Mouse (Mus musculus): ENCODE results near the gene Mvb12a. TPM values are rescaled to one million over a fixed set of nuclear protein-coding genes. Genes with fewer than 3 reads are reported as not detected.

Mvb12a gene
- total and polyA plus RNA-seq, 3 experiments, result 80.5 to 157 (median 128) TPM

- no peaks in the 10 kb centered on the region for H3K9me3 ChIP-seq (replicated peaks; ENCODE audit: low read length)
- no peak overlapping the region for H3K9ac ChIP-seq (ENCODE audit: insufficient read depth, low read depth)
- in situ Hi-C loops (cut with MboI; ENCODE audit: low pct_ligation_motif_present, low pct_unique_long_range_greater_than_20kb, low sequenced_read_pairs), result no loop called here
- TF ChIP-seq ZKSCAN1 (IDR thresholded peaks at IDR 0.05; ENCODE audit: borderline replicate concordance, low read depth, low read length), result no peak
- no peak for TF ChIP-seq BHLHE40 (IDR thresholded peaks at IDR 0.05; ENCODE audit: low read depth, low read length)
- TF ChIP-seq CTCF (conservative IDR thresholded peaks at IDR 0.05 in 1 of 2, IDR thresholded peaks at IDR 0.05 in 1 of 2; ENCODE audit: low read depth in 2 of 2, low read length in 2 of 2), result no peak
- TF ChIP-seq ETS1 (conservative IDR thresholded peaks at IDR 0.05; ENCODE audit: low read depth, low read length), result no peak
- no peak for TF ChIP-seq MXI1 (IDR thresholded peaks at IDR 0.05; ENCODE audit: low read depth, low read length)
- no peak for TF ChIP-seq E2F4 (IDR thresholded peaks at IDR 0.05; ENCODE audit: insufficient replicate concordance, low read depth, low read length)
- TF ChIP-seq SMC3 (IDR thresholded peaks at IDR 0.05; ENCODE audit: low read depth, low read length), result no peak
- dilution Hi-C loops (cut with MboI; ENCODE audit: extremely low pct_ligation_motif_present, extremely low pct_unique_long_range_greater_than_20kb, low sequenced_read_pairs), result no loop called here
- H3K4me3 ChIP-seq (replicated peaks in 1 of 3; ENCODE audit: low read depth in 2 of 3, low read length in 2 of 3, poor library complexity in 1 of 3), result no peak overlapping the region
- no peak for DNase-seq (ENCODE audit: extremely low read depth)
- peaks cover 17% of the 10 kb centered on the region for H3K79me2 ChIP-seq (replicated peaks; ENCODE audit: control insufficient read depth, extremely low read depth, insufficient read depth, poor library complexity, severe bottlenecking)
- no peak overlapping the region for H3K4me2 ChIP-seq (ENCODE audit: insufficient read depth, low read depth, poor library complexity, severe bottlenecking)
- peaks cover 9 to 22% of the 10 kb centered on the region in 2 experiments; a peak in 3 of 4 replicates for H3K4me1 ChIP-seq (ENCODE audit: control insufficient read depth in 1 of 2, insufficient read depth in 2 of 2)
- no peaks in the 10 kb centered on the region for H3K27me3 ChIP-seq (replicated peaks)
- H3K27ac ChIP-seq (ENCODE audit: insufficient read depth, low read depth), result no peak overlapping the region
- peaks cover 35 to 54% of the 10 kb centered on the region in 2 experiments for H3K36me3 ChIP-seq (replicated peaks in 1 of 2; ENCODE audit: control insufficient read depth in 1 of 2, insufficient read depth in 1 of 2, low read length in 1 of 2)
Observed at GRCm38 (mm10) chr8:71545053-71545452, 2.3 kb downstream of the Mvb12a start.

- no peak for DNase-seq (ENCODE audit: extremely low read depth)
- Histone ChIP-seq H3K4me2 (ENCODE audit: insufficient read depth, low read depth, poor library complexity, severe bottlenecking) (no peak overlapping the region), H3K4me3 (replicated peaks in 1 of 3; ENCODE audit: low read depth in 2 of 3, low read length in 2 of 3, poor library complexity in 1 of 3) (no peak overlapping the region), H3K9ac (ENCODE audit: insufficient read depth, low read depth) (no peak overlapping the region), H3K9me3 (replicated peaks; ENCODE audit: low read length) (no peaks in the 10 kb centered on the region), H3K27me3 (replicated peaks) (no peaks in the 10 kb centered on the region), H3K36me3 (replicated peaks in 1 of 2; ENCODE audit: control insufficient read depth in 1 of 2, insufficient read depth in 1 of 2, low read length in 1 of 2) (peaks cover 35 to 55% of the 10 kb centered on the region in 2 experiments), H3K79me2 (replicated peaks; ENCODE audit: control insufficient read depth, extremely low read depth, insufficient read depth, poor library complexity, severe bottlenecking) (peaks cover 17% of the 10 kb centered on the region), H3K4me1 (ENCODE audit: control insufficient read depth in 1 of 2, insufficient read depth in 2 of 2) (peaks cover 9% of the 10 kb centered on the region in 2 experiments; a peak in 3 of 4 replicates), H3K27ac (ENCODE audit: insufficient read depth, low read depth) (no peak overlapping the region)
- no peak for TF ChIP-seq TBP (conservative IDR thresholded peaks at IDR 0.05; ENCODE audit: low read depth, low read length)
- no peak for TF ChIP-seq ZNF384 (IDR thresholded peaks at IDR 0.05; ENCODE audit: low read depth, low read length)
- TF ChIP-seq USF1 (IDR thresholded peaks at IDR 0.05; ENCODE audit: low read depth, low read length), result no peak
- no peak for TF ChIP-seq MAX (IDR thresholded peaks at IDR 0.05; ENCODE audit: low read length)
- no peak for TF ChIP-seq TCF12 (IDR thresholded peaks at IDR 0.05; ENCODE audit: low read depth, low read length)
- TF ChIP-seq RAD21 (IDR thresholded peaks at IDR 0.05; ENCODE audit: low read depth, low read length), result no peak
- in situ Hi-C loops (cut with MboI; ENCODE audit: low pct_ligation_motif_present, low pct_unique_long_range_greater_than_20kb, low sequenced_read_pairs) (no loop called here), dilution Hi-C loops (cut with MboI; ENCODE audit: extremely low pct_ligation_motif_present, extremely low pct_unique_long_range_greater_than_20kb, low sequenced_read_pairs) (no loop called here)
Observed at GRCm38 (mm10) chr8:71547590-71547989, 4.9 kb downstream of the Mvb12a start.

- no peak for DNase-seq (ENCODE audit: extremely low read depth)
- Histone ChIP-seq H3K4me1 (ENCODE audit: control insufficient read depth in 1 of 2, insufficient read depth in 2 of 2) (peaks cover 0 to 4% of the 10 kb centered on the region in 2 experiments; a peak in 1 of 4 replicates), H3K79me2 (replicated peaks; ENCODE audit: control insufficient read depth, extremely low read depth, insufficient read depth, poor library complexity, severe bottlenecking) (no peaks in the 10 kb centered on the region), H3K27me3 (replicated peaks) (no peaks in the 10 kb centered on the region), H3K4me2 (ENCODE audit: insufficient read depth, low read depth, poor library complexity, severe bottlenecking) (no peak overlapping the region), H3K9ac (ENCODE audit: insufficient read depth, low read depth) (no peak overlapping the region), H3K4me3 (replicated peaks in 1 of 3; ENCODE audit: low read depth in 2 of 3, low read length in 2 of 3, poor library complexity in 1 of 3) (no peak overlapping the region), H3K27ac (ENCODE audit: insufficient read depth, low read depth) (no peak overlapping the region), H3K36me3 (replicated peaks in 1 of 2; ENCODE audit: control insufficient read depth in 1 of 2, insufficient read depth in 1 of 2, low read length in 1 of 2) (peaks cover 27 to 39% of the 10 kb centered on the region in 2 experiments), H3K9me3 (replicated peaks; ENCODE audit: low read length) (no peaks in the 10 kb centered on the region)
- dilution Hi-C loops (cut with MboI; ENCODE audit: extremely low pct_ligation_motif_present, extremely low pct_unique_long_range_greater_than_20kb, low sequenced_read_pairs) (no loop called here), in situ Hi-C loops (cut with MboI; ENCODE audit: low pct_ligation_motif_present, low pct_unique_long_range_greater_than_20kb, low sequenced_read_pairs) (no loop called here)
- TF ChIP-seq ZMIZ1 (IDR thresholded peaks at IDR 0.05; ENCODE audit: low read depth, low read length) (no peak), MXI1 (IDR thresholded peaks at IDR 0.05; ENCODE audit: low read depth, low read length) (no peak), PAX5 (IDR thresholded peaks at IDR 0.05; ENCODE audit: low read length) (no peak), IRF4 (IDR thresholded peaks at IDR 0.05; ENCODE audit: low read depth, low read length) (no peak), UBTF (IDR thresholded peaks at IDR 0.05; ENCODE audit: low read depth, low read length) (no peak), CTCF (conservative IDR thresholded peaks at IDR 0.05 in 1 of 2, IDR thresholded peaks at IDR 0.05 in 1 of 2; ENCODE audit: low read depth in 2 of 2, low read length in 2 of 2) (no peak), MAFK (IDR thresholded peaks at IDR 0.05; ENCODE audit: insufficient replicate concordance, low read length) (no peak), RCOR1 (conservative IDR thresholded peaks at IDR 0.05; ENCODE audit: low read depth, low read length) (no peak), ETS1 (conservative IDR thresholded peaks at IDR 0.05; ENCODE audit: low read depth, low read length) (no peak), POLR2A (IDR thresholded peaks at IDR 0.05; ENCODE audit: low read depth, low read length) (no peak), USF1 (IDR thresholded peaks at IDR 0.05; ENCODE audit: low read depth, low read length) (no peak), USF2 (conservative IDR thresholded peaks at IDR 0.05; ENCODE audit: low read depth, low read length) (no peak), RAD21 (IDR thresholded peaks at IDR 0.05; ENCODE audit: low read depth, low read length) (no peak), KAT2A (IDR thresholded peaks at IDR 0.05; ENCODE audit: insufficient replicate concordance, low read length) (no peak), ZNF384 (IDR thresholded peaks at IDR 0.05; ENCODE audit: low read depth, low read length) (no peak), MYC (IDR thresholded peaks at IDR 0.05; ENCODE audit: low read depth, low read length) (no peak), HCFC1 (IDR thresholded peaks at IDR 0.05; ENCODE audit: low read depth, low read length) (no peak), NRF1 (IDR thresholded peaks at IDR 0.05; ENCODE audit: low read depth, low read length) (no peak)
Observed at GRCm38 (mm10) chr8:71550754-71551153, 8.0 kb downstream of the Mvb12a start.
